Comparison of ENCODE assay signal across 8 mouse cellular contexts in the genomic region with DNA sequence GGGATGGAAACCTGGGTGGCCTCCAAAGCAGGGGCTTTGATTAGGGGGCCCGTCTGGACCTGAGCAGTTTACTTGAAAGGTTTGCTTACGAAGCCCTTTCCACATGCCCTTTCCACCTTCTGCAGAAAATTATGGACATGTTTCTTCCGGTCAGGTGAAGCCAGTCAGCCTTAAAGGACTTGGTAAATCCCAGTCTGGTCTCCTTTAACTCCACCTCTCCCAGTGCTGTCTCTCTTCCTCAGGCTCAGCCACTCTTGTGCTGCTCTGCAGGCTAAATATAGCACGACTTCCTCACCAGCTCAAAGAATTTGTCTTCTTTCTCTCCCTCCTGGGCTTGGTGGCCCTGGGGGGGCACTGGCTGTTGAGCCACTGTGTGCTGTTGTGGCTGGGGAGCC. TPM values are rescaled to one million over a fixed set of nuclear protein-coding genes. Genes with fewer than 3 reads are reported as not detected.
A peak's percentile ranks its signal among the peaks of the same experiment; 100 is the strongest.
DNase-seq lines count a peak whose midpoint lies in the region; ATAC-seq and TF ChIP-seq lines count a peak whose summit lies in the region.

No protein-coding gene starts in this region.

- ATAC-seq in megakaryocyte, adult 5-6 weeks (ENCODE audit: poor library complexity, severe bottlenecking) = no peak
- ATAC-seq in intestine, postnatal 0 days = no peak
- ATAC-seq in stomach, postnatal 0 days (ENCODE audit: low FRiP score, low TSS enrichment) = no peak

- no peak overlapping the region for H3K27ac ChIP-seq in intestine, postnatal 0 days (ENCODE audit: low read depth, low read length)
- no peak overlapping the region for H3K27ac ChIP-seq in stomach, postnatal 0 days (replicated peaks)

- peak; percentile 48 to 58 for DNase-seq in frontal cortex, postnatal 36 days (ENCODE audit: low spot score in 2 of 2)
- DNase-seq in frontal cortex, postnatal 10 days (ENCODE audit: low spot score in 2 of 2) = no peak
- DNase-seq in stomach, postnatal 0 days (ENCODE audit: low spot score) = no peak
- DNase-seq in spleen, adult 18-20 months = no peak
- DNase-seq in urinary bladder, postnatal 25 days (ENCODE audit: low spot score) = no peak

- H3K4me1 ChIP-seq in megakaryocyte, embryonic 14.5 days = peaks cover 53% of the 10 kb centered on the region
- no peaks in the 10 kb centered on the region for H3K4me1 ChIP-seq in intestine, postnatal 0 days (replicated peaks; ENCODE audit: control insufficient read depth, insufficient read depth, low read length)
- H3K4me1 ChIP-seq in stomach, postnatal 0 days (replicated peaks; ENCODE audit: control insufficient read depth, insufficient read depth) = 0 out of 2 replicates have a peak, but pooled peaks cover 5% of the 10 kb centered on the region

- WGBS in intestine, postnatal 0 days = 36% methylated on average over 4 of the region's 4 CpGs
- WGBS in stomach, postnatal 0 days = 15% methylated on average over 4 of the region's 4 CpGs

- peaks cover 7% of the 10 kb centered on the region for H3K27me3 ChIP-seq in megakaryocyte, embryonic 14.5 days (replicated peaks)
- H3K27me3 ChIP-seq in intestine, postnatal 0 days (replicated peaks; ENCODE audit: control insufficient read depth, insufficient read depth, low read length) = no peaks in the 10 kb centered on the region
- no peaks in the 10 kb centered on the region for H3K27me3 ChIP-seq in stomach, postnatal 0 days (ENCODE audit: control insufficient read depth, insufficient read depth, low read length)

- 0 out of 2 replicates have a peak overlapping the region, but pooled peaks have one; percentile 13 for H3K4me2 ChIP-seq in intestine, postnatal 0 days (replicated peaks; ENCODE audit: low read depth)
- 0 out of 2 replicates have a peak overlapping the region, but pooled peaks have one; percentile 9 for H3K4me2 ChIP-seq in stomach, postnatal 0 days (replicated peaks; ENCODE audit: low read depth)

- no peak for TF ChIP-seq CTCF in intestine, postnatal 0 days (IDR thresholded peaks at IDR 0.05; ENCODE audit: low read depth)
- no peak for TF ChIP-seq CTCF in stomach, postnatal 0 days (IDR thresholded peaks at IDR 0.05; ENCODE audit: low read depth)

- TF ChIP-seq EP300 in stomach, postnatal 0 days (optimal IDR thresholded peaks at IDR 0.05) = no peak

- peak overlapping the region; percentile 46 for H3K4me3 ChIP-seq in megakaryocyte, embryonic 14.5 days (replicated peaks)
- H3K4me3 ChIP-seq in intestine, postnatal 0 days (ENCODE audit: low read depth, low read length) = no peak overlapping the region
- H3K4me3 ChIP-seq in stomach, postnatal 0 days (ENCODE audit: low read depth, low read length) = no peak overlapping the region

- no peaks in the 10 kb centered on the region for H3K9me3 ChIP-seq in megakaryocyte, embryonic 14.5 days
- no peaks in the 10 kb centered on the region for H3K9me3 ChIP-seq in intestine, postnatal 0 days (ENCODE audit: control insufficient read depth)
- no peaks in the 10 kb centered on the region for H3K9me3 ChIP-seq in stomach, postnatal 0 days (ENCODE audit: control insufficient read depth, low read length)

- H3K36me3 ChIP-seq in megakaryocyte, embryonic 14.5 days (replicated peaks; ENCODE audit: low read length) = peaks cover 18% of the 10 kb centered on the region
- H3K36me3 ChIP-seq in intestine, postnatal 0 days (ENCODE audit: control insufficient read depth, insufficient read depth) = peaks cover 7% of the 10 kb centered on the region; the same call in 1 of the 2 replicates
- no peaks in the 10 kb centered on the region; the same call in 1 of the 2 replicates for H3K36me3 ChIP-seq in stomach, postnatal 0 days (ENCODE audit: control insufficient read depth, insufficient read depth, low read length)

- no peak overlapping the region for H3K9ac ChIP-seq in intestine, postnatal 0 days (ENCODE audit: low read depth, low read length)
- no peak overlapping the region for H3K9ac ChIP-seq in stomach, postnatal 0 days (ENCODE audit: low read length)

RNA-seq across cellular contexts. Expression of a gene that starts 1.4 kb away (rescaled TPM):
- 1.9 and 7.6 TPM in 2 replicates for polyA plus RNA-seq in megakaryocyte, embryonic 14.5 days (2012; ENCODE audit: insufficient read depth, low replicate concordance)
- total RNA-seq in megakaryocyte, adult 5-6 weeks (2015) = 0.09 and 0.11 TPM in 2 replicates
- total RNA-seq in megakaryocyte, adult 5-6 weeks (2017) = 0.07 TPM in 1 of 2 replicates, not detected in the other
- polyA plus RNA-seq in intestine, postnatal 0 days (2015; fragmentation: Nextera tagmentation; extraction: Ambion mirVana) = 2.3 and 3.5 TPM in 2 replicates
- 2.9 and 4.2 TPM in 2 replicates for polyA plus RNA-seq in stomach, postnatal 0 days (2015; fragmentation: Nextera tagmentation; extraction: Ambion mirVana)

RNA-seq across cellular contexts. Expression of a gene that starts 10.2 kb away (rescaled TPM):
- 463 and 1,018 TPM in 2 replicates for polyA plus RNA-seq in megakaryocyte, embryonic 14.5 days (2012; ENCODE audit: insufficient read depth, low replicate concordance)
- 51.0 and 64.8 TPM in 2 replicates for total RNA-seq in megakaryocyte, adult 5-6 weeks (2015)
- 15.4 and 16.3 TPM in 2 replicates for total RNA-seq in megakaryocyte, adult 5-6 weeks (2017)
- 63.5 and 66.8 TPM in 2 replicates for polyA plus RNA-seq in intestine, postnatal 0 days (2015; fragmentation: Nextera tagmentation; extraction: Ambion mirVana)
- polyA plus RNA-seq in stomach, postnatal 0 days (2015; fragmentation: Nextera tagmentation; extraction: Ambion mirVana) = 70.1 and 72.8 TPM in 2 replicates

RNA-seq across cellular contexts. Expression of a gene that starts 20.6 kb away (rescaled TPM):
- polyA plus RNA-seq in megakaryocyte, embryonic 14.5 days (2012; ENCODE audit: insufficient read depth, low replicate concordance) = 0.57 TPM in 1 of 2 replicates, not detected in the other
- total RNA-seq in megakaryocyte, adult 5-6 weeks (2015) = 0.09 TPM in 1 of 2 replicates, not detected in the other
- not detected in 2 replicates for total RNA-seq in megakaryocyte, adult 5-6 weeks (2017)
- 28.7 and 34.5 TPM in 2 replicates for polyA plus RNA-seq in intestine, postnatal 0 days (2015; fragmentation: Nextera tagmentation; extraction: Ambion mirVana)
- polyA plus RNA-seq in stomach, postnatal 0 days (2015; fragmentation: Nextera tagmentation; extraction: Ambion mirVana) = 8.2 and 10.2 TPM in 2 replicates

RNA-seq across cellular contexts. Expression of a gene that starts 37.1 kb away (rescaled TPM):
- polyA plus RNA-seq in megakaryocyte, embryonic 14.5 days (2012; ENCODE audit: insufficient read depth, low replicate concordance) = 29.8 and 114 TPM in 2 replicates
- total RNA-seq in megakaryocyte, adult 5-6 weeks (2015) = 11.9 and 14.2 TPM in 2 replicates
- 9.9 and 12.1 TPM in 2 replicates for total RNA-seq in megakaryocyte, adult 5-6 weeks (2017)
- 56.4 and 60.7 TPM in 2 replicates for polyA plus RNA-seq in intestine, postnatal 0 days (2015; fragmentation: Nextera tagmentation; extraction: Ambion mirVana)
- polyA plus RNA-seq in stomach, postnatal 0 days (2015; fragmentation: Nextera tagmentation; extraction: Ambion mirVana) = 53.6 and 55.1 TPM in 2 replicates

RNA-seq across cellular contexts. Expression of a gene that starts 37.3 kb away (rescaled TPM):
- polyA plus RNA-seq in megakaryocyte, embryonic 14.5 days (2012; ENCODE audit: insufficient read depth, low replicate concordance) = not detected in 2 replicates
- total RNA-seq in megakaryocyte, adult 5-6 weeks (2015) = 6.0 and 6.9 TPM in 2 replicates
- total RNA-seq in megakaryocyte, adult 5-6 weeks (2017) = 70.6 and 78.2 TPM in 2 replicates
- 0.42 TPM in 1 of 2 replicates, not detected in the other for polyA plus RNA-seq in intestine, postnatal 0 days (2015; fragmentation: Nextera tagmentation; extraction: Ambion mirVana)
- 0.68 TPM in 1 of 2 replicates, not detected in the other for polyA plus RNA-seq in stomach, postnatal 0 days (2015; fragmentation: Nextera tagmentation; extraction: Ambion mirVana)

Comparison
In these comparisons a context has a peak if more than half of its experiments do, and no peak if none do; other contexts are left out.
1. DNase-seq: peak in frontal cortex, postnatal 36 days (2 of 2); none in frontal cortex, postnatal 10 days (0 of 2), stomach, postnatal 0 days (single experiment), spleen, adult 18-20 months (0 of 2) and urinary bladder, postnatal 25 days (single experiment).